Mouse (Mus musculus) T-helper 17 cell (primary cell): ENCODE measurements around the gene Fmo2.

Source experiments
- in situ Hi-C, 2 experiments: fragments of 300-600 bp; cut with MboI, MseI; formaldehyde crosslinking; loops; 1 replicate in 1 of 2; 2 replicates in 1 of 2; pipeline ENCODE4 v1.15.1; 2025; ENCODE audit warnings: high pct_unique_total_duplicates in 2 of 2

Gene Fmo2

DNA sequence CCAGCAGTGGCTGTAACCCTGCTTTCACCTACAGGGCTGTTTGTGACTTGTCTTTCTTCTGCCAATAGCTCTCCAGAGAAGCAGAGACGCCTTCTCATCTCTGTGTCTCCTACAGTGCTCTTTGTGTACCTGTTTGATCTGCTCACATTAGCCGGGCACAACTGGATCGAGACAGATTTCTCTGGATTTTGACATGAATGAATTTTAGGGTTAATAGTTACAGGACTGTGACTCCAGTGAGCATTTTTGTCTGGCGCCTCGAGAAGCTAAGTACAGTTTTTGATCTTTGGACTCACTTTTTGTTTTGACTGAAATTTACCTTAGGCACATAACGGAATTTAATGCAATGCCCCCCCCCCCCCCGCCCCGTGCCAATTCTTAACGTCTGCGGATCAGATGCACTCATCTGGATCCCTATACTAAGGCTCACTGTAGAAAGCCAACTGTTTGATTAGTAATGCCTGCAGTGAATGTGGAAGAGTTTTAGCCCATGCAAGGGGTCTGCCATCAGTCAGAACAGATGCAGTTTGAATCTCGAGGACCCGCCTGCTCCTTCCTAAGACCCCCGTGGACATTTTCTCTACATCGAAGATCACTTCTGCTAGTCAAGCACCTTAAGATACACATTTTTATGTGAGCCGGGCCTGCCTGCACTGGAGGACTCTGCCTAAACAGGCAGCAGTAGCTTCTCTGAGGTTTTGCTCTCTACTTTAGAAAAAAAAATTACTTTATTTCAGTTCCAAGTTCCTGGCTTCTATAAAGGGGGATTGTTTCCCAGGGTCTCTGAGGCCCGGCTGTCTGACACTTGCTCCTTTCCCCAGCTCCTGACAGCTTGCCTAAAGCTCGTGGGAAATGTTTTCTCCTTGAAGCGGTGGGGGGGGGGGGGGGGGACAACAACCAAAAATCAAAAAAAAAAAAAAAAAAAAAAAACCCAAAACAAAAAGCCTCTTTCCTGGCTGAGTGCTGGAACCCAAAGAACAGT, 40.5 kb downstream of the Fmo2 start:
- in situ Hi-C loops, result no loop called here

DNA sequence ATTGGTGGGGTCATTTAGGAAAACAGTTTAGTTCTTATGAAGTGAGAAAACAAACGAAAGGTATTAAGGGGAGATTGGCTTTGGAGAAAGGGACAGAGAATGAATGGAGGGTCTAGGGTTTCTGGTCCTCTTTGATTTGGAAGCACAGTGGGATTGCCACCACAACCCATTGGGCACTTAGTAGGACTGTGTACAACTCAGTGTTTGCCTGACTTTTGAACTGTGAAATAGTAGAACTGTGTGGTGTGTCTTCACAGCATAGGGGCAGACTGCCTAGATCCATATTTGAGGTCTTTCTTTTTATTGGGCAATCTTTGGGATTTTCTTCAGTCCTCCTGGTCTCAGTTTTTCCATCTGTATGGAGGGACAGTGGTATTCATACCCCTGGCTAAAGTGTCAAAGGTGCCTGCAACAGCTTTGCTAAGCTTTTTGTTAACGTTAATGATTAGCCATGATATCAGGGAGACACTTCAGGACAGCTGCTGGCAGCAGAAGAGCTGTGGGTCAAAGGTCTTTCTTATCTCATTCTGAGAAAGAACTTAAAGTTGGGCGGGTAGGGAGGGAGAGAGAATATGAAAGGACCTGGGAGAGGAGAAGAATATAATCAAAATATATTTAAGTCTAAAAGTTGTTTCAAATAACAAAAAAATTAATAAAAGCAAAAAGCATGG, 44.6 kb downstream of the Fmo2 start:
- in situ Hi-C loops, result no loop called here

DNA sequence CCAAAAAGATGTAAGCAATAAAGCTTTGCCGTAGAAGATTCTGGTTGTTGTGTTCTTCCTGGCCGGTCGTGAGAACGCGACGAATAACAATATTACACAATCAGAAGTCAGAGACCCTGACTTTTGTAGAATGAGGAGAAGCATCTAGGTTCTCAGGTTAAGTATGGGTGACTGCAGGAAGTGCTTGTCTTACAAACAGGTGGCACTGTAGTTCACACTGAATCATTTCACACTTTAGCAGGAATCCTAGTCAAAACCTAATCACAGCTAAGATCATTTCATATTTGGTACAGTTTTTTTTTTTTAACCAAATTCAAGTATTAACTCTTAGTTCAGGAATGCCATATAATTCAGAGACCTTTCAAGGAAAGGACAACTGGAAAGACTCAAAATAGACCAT, 51.0 kb downstream of the Fmo2 start:
- in situ Hi-C loops, result no loop called here

DNA sequence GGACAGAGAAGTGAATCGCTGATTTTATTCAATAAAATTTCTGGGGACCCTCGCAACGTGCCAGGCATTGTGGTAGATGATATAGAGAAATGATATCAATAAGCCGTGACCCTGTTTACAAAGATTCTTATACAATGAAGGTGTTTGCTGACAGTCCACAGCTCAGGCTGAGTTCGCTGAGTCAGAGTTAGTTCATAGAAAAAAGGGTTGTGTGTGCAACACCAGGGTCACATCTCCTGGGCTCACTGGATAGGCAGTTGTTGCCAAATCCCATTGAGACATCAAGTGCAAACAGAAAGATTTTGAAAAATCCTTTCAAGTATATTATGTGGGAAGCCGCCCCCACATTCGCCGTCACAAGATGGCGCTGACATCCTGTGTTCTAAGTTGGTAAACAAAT, 58.3 kb downstream of the Fmo2 start:
- in situ Hi-C loops, result no loop called here

DNA sequence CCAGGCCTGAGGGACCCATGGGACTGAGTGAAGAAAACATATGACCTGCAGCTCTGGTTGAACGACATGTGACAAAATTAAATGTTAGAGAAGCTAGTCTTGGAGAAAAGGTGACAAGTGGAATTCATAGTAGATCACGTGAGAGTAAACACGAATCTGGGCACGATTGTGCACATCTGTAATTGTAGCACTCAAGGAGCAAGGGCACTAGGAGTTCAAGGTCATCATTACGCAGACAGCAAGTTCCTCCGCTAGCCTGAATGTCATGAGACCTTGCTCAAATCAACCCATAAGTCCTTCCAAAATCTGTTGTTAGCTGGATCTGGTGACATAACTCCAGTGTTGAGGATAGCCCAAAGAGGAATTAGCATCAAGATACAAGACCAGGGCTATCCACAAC, 59.5 kb downstream of the Fmo2 start:
- in situ Hi-C loops, result no loop called here

DNA sequence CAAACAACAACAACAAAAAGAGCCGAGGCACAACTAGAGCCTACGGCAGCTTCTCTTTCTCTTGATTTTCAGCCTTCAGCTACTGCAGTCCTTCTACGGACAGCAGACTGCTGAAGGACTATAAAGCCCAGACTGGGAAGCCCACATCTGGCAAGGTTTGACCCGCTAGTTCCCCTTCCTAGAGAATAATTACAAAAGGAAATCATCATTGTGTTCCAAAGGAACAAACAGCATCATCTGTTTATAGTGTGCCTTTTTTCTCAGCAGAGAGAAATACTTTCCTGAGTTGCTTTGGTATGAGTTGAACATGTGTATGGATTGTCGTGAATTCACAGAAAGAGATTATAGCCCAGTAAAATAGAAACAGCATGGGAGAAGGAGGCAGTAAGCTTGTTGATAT, 64.2 kb downstream of the Fmo2 start:
- in situ Hi-C loops, result no loop called here

DNA sequence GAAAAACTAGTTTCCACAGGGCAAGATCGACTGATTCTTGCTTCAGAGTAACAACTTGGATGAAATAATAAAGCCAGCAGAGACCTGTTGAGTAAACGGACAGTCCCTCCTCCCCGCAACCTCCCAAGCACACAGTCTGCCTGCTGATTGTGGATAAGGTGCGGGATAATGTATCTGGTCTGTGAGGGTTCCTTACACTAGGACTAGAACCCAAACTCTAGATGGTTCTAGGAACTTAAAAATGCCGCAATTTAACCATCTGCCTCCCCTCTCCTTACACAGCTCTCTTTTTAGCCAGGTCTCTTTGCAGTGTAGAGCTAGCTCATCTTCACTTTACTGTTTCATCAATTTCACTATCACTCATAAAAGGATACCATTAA, 66.0 kb downstream of the Fmo2 start:
- in situ Hi-C loops, result no loop called here

DNA sequence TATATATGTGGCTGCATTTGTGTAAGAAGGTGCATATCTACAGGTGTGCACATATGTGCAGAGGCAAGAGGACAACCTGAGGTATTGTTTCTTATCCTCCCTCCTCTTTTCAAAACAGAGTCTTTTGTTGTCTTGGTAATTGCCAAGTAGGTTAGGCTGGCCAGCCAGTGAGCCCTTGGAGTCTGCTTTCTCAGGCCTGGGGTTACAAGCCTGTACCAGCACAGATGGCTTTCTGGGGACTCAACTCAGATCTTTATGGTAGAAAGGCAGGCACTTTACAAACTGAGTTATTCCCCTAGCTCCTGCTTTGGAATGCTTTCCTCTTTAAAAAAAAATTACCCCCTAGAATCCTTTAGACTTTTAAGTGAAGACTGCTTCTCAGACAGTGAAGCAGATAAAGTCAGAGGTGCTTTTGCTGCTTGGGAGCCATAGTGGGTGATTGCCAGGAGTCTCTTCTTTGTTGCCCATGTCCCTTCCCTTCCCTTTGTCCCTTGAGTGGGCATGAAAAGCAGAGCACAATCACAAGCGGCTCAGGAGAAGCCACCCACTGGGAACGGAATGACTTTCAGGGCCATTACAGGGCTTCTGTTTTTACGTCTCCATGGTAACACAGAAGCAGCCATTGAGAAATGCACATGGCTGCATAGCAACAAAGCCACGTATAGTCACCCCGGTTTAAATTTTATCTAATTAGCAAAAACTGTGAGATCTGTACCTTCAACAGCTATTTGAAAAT, 66.5 kb downstream of the Fmo2 start:
- in situ Hi-C loops, result no loop called here
